Mouse (Mus musculus): ENCODE results near the gene Ctxn1.
"Not testable (repeated sequence)": the region's sequence is repeated elsewhere in the genome, so short reads cannot be mapped to it uniquely, and the experiment has no call there.

Ctxn1 gene

DNA sequence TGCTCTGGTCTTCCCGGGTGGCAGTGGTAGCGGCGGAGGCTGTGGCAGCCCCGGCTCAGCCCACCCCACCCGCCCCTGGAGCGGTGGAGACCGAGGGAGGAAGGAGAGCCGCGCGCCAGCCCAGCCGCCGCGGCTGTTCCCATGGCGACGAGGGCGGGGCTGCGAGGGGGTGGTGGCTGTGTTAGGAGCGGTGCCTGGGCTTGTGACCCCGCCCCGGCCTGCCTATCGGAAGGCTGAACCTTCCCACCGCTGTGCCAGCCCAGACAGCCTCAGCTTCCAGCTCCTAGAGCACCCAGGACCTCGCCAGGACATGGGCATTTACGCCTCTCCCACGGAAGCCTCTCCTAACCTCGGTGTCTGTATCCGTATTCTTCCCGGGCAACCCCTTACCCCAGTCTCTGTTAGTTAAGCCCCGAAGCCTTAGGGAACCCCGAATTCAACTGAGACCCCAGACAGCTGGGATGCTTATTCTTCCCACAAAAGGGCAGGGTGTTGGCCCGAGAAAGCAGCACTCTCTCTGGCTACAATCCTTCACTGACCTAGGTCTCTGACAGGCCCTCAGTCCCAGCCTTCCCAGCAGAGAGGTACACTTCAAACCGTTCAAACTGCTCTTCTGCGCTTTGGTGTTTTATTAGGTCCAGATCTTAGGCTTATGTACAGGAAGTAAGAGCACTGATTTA, at the start of gene Ctxn1:
Gene Ctxn1, minus strand, starts transcription at position 150 of the 680 bp plus-strand sequence.
- DNase-seq (ENCODE audit: low read depth, low spot score): peak; percentile 96

DNA sequence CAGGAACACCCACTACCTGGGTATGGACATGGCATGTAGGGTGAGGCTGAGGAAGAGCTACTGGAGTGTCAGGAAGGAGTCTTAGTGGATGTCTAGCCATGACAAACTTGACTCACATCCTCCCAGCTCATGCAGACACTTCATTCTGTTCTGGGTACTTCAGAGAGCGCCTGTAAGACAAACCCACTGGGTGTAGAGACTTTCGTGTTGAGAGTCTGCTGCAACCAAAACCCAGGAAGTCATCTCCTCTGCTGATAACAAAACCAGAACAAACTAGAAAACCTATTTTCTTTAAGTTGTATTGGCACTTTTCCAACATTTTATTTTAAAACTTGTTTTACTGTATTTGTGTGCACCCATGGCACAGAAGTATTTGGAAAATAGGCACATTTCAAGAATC, 46.8 kb upstream of the Ctxn1 start:
- DNase-seq (ENCODE audit: low read depth, low spot score): no peak

GRCm38 (mm10) chr8:4304124-4304547, 45.1 kb upstream of the Ctxn1 start:
- no peak for DNase-seq (ENCODE audit: low read depth, low spot score)

DNA sequence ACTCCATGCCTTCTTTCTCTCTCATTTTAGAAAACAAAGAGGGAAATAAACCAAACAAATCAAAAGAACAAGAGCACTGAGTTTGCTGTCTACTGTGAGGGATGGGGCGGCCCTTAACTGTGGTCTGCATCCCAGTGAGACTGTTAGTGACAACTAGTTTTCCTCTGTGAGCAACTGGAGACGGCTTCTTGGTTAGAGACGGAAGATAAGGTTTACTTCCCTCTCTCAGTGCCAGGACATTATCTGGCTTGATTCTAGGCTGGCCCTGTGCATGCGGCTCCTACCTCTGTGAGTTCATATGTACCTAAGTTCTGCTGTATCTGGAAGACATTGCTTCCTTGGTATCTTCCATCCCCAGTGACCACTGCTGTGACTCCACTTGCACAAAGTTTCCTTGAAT, 38.7 kb upstream of the Ctxn1 start:
- DNase-seq (ENCODE audit: low read depth, low spot score): no peak

- DNase-seq (ENCODE audit: low read depth, low spot score): no peak
These were observed 33.7 kb upstream of the Ctxn1 start for GRCm38 (mm10) chr8:4292738-4293137.

DNA sequence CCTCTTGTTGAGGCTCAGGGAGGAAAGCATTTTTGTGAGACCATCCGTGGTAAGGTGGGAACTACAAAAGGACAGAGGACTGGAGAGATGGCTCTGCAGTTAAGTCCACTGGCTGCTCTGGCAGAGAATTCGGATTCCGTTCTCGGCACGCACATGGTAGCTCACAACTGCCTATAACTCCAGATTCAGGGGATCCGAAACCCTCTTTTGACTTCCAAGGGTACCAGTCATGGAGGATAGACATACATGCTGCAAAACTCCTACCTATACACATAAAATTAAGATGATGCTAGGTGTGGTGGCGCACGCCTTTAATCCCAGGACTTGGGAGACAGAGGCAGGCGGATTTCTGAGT, 17.0 kb upstream of the Ctxn1 start:
- DNase-seq (ENCODE audit: low read depth, low spot score): no peak

DNA sequence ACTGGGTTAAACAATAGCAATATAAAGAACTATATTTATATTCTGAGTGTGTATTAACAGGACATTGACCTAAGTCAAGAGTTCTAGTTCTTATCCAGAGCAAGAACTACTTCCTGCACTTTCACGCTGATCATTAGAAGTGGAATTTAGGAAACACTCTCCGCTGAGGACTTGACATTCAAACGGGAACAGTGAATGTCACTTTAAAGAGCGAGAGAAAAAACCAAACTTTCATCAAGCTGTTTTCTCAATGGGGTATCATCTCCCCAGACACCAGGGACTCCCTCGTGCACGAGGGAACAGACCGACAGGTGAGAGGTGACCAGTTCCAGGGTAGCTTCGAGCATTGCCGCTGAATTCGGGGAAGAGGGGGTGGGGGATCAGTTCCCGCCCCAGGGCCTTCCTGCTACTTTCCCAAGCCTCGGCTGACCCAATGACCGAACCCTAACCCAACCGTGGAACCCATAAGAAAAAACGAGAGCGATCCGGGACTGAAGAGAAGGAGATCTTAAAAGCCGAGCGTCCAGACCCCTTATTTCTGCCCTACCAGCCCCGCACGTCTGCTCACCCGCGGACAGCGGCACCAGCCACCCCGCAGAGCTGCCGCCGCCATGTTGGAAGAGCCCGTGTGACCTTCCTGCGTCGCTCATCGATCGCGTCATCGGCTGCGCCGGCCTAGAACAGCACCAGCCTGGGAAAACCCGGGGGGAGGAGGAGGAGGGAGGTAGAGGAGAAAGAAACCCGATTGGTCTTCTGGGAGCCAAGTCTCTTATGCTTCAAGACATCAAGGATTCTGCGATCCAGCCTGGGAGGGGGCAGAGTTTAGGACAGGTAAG, 16.4 kb upstream of the Ctxn1 start, which contains the start of gene Timm44:
Gene Timm44, minus strand, starts transcription at position 639 of the 836 bp plus-strand sequence.
- DNase-seq (ENCODE audit: low read depth, low spot score): peak; percentile 98

DNA sequence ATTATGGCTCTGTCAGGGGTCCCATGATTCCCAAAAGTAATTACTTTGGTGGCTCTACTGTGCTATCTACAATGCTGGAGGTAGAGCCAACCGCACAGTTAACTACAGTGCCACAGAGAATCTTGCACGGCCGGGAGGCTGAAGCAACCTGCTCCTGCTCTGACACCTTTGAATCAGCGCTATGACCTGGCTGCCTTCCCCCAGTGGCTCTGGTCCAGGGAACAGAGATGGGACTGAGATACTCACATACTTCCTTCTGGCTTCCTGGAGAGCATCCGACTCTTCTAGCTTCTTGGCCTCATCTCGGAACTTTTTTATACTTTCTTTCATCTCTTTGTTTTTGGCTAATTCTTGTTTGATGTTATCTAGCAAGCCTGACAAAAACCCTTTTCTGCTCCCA, 10.5 kb upstream of the Ctxn1 start:
- no peak for DNase-seq (ENCODE audit: low read depth, low spot score)

DNA sequence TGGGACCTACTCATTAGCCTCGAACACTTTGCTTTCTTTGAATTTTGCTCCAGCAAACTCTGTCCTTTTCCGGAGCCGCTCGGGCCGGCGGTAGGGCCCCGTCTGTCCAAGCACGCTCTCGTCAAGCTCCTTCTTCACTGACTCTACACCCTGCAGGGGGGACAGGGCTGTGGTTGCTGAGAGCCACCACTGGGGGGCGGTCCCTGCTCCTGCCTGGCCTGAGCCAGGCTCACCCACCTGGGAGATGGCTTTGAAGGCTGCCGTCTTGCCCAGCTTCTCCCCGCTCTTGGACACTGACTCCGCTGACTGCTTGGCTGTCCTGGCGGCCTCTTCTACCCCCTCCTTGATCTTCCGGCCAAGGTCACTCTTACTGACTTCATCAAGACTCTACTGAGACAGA, 8.6 kb upstream of the Ctxn1 start:
- no peak for DNase-seq (ENCODE audit: low read depth, low spot score)

DNA sequence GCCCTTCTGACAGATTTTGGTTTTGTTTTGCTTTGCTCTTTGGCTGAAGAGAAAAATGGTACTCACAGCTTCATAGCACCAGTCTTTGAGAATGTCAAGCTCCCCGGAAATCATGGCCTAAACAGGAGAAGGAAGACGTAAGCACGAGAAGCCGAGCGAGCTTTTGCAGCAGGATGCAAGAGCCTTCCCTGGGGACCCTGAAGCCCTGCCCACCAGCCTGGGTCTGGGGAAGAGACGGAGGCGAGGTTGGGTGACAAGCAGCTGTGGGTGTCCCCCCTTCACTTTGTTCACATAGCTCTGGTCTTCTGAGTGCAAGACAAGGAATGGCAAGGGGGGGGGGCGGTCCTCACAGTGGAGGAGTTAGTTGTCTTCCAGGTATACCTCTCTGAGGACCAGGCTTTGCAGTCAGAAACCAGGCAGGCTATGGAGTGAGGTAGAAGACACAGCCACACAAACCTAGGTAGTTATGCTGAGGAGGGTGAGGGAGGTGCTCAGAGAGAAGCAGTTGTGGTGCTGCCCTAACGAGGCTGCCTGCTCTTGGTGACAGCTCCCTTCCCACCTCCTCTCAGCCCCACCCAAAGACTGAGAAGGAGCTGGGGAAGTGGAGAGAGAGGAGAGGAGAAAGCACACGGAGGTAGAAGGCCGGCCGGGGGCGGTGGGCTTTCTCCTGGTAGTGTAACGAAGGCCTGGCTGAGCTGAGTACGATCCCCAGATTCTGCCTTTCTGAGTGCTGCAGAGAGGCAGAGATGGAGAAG, 6.3 kb upstream of the Ctxn1 start:
- DNase-seq (ENCODE audit: low read depth, low spot score): no peak

- no peak for DNase-seq (ENCODE audit: low read depth, low spot score)
These were observed 4.2 kb upstream of the Ctxn1 start for GRCm38 (mm10) chr8:4263105-4263791.

GRCm38 (mm10) chr8:4259805-4260170, 714 bp upstream of the Ctxn1 start:
- no peak for DNase-seq (ENCODE audit: low read depth, low spot score)

GRCm38 (mm10) chr8:4258678-4259077, 396 bp downstream of the Ctxn1 start:
- no peak for DNase-seq (ENCODE audit: low read depth, low spot score)

- peak; percentile 89 for DNase-seq (ENCODE audit: low read depth, low spot score)
These were observed 841 bp downstream of the Ctxn1 start for GRCm38 (mm10) chr8:4258233-4258632.

DNA sequence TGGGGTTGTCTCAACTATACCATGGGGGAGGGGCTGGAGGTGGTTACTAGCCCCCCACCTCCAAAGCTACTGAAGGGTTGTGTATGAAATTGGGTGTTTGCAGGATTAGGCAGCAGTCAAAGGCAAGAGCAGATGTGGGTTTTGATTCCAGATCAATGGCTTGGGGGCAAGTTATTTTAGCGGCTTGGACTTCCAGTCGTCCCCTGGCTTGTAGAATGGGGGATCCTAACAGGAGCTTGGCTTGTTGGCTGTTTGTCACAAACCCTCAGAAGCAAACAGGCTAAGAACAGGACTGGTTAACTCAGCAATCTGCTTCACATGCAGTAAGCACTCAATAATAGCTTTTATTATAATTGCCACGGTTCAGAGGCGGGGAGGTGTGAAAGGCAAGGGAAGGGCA, 1.7 kb downstream of the Ctxn1 start:
- DNase-seq (ENCODE audit: low read depth, low spot score): no peak

DNA sequence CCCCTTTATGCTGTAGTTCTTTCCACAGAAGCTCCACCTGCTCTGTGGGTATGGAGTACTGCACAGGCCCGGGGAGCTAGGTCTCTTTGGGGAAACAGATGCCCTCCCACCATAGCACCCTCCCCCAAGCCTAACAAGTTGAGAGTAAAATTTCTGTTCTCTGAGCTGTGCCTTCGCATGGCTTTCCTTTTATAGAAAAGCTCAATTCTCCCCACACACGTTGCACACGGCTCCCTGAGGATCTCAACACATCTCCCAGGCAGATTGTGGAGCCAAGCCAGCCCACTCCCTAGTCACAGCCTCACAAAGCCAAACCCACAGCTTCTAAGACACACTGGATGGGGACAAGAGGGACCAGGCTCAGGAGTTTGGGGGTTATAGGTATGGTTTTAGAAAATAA, 2.2 kb downstream of the Ctxn1 start:
- no peak for DNase-seq (ENCODE audit: low read depth, low spot score)

DNA sequence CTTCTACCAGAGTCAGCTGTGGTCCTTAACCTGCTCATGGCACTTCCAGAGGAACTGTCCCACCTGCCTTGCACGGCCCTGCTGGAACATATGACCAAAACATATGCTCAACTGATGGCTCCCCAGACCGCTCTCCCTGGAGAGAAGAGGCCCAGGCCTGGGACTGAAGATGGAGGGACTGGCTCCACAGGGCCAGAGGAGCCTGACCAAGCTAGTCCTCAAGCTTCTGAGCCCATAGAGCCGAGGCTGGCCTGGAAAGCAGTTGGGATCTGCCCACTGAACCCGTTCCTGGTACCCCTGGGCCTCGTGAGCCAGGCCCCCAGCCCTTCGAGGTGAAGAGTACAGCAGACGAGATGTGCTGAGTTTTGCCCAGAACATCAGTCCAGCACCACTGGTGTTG, 3.6 kb downstream of the Ctxn1 start:
- not testable (repeated sequence) for DNase-seq (ENCODE audit: low read depth, low spot score)

DNA sequence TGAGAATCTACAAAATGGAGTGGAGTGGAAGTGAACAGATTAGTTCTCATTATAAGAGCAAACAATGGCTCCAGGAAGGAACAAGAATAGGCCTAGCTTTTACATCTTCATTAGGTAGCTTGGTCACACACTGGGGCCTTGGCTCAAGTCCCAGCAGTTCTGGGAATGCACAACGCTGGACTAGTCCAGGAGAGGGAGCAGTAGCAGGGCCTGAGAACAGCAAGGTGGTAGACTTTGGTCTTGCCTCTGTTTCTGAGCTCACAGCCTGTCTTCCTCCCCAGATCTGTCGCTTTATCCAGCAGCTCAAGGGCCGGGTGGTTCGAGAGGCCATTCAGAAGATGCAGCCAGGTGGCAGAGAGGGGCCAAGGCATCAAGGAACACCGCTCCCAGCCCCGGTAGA, 5.1 kb downstream of the Ctxn1 start:
- peak; percentile 95 for DNase-seq (ENCODE audit: low read depth, low spot score)

DNA sequence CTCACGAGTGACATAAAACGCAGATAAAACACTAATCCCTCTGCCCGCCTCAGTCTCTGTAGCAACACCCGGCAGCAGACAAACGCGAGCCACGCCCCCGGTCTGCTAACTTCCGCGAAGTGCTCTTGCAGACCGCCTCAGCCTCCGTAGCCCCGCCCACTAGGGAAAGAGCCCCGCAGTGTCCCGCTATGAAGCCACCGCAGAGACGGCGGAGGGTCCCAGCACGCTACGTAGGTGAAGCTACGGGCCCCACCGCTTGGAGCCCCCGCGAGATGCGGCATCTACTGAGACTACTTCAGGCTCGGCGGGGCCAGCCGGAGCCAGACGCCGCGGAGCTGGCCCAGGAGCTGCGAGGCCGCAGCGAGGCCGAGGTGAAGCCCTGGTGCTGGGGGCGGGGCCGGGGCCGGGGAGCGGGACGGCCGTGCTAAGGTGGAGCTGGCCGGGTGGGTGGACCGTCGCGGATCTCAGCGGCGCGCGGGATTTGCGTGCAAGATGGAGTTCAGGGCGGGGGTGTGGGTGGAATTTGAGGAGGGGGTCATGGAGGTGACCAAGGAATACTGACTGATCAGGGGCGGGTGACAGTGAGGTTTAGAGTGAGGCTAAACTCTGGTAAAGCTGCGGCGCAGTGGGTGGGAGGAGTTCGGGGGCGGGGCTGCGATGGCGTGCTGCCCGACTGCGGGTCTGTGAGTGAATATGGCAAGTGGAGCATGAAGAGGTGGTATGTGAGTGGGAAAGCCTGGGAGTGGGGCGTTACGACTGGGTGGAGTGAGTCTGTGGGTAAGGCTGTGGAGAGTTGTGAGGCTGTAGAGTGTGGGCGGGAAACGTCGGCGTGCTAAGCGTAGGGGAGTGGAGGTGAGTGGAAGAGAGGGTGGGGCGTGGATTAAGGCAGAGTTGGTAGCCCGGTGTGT, 5.9 kb downstream of the Ctxn1 start, which contains the start of gene Snapc2:
Gene Snapc2, plus strand, starts transcription at position 147 of the 908 bp plus-strand sequence.
- peak; percentile 99 for DNase-seq (ENCODE audit: low read depth, low spot score)

DNA sequence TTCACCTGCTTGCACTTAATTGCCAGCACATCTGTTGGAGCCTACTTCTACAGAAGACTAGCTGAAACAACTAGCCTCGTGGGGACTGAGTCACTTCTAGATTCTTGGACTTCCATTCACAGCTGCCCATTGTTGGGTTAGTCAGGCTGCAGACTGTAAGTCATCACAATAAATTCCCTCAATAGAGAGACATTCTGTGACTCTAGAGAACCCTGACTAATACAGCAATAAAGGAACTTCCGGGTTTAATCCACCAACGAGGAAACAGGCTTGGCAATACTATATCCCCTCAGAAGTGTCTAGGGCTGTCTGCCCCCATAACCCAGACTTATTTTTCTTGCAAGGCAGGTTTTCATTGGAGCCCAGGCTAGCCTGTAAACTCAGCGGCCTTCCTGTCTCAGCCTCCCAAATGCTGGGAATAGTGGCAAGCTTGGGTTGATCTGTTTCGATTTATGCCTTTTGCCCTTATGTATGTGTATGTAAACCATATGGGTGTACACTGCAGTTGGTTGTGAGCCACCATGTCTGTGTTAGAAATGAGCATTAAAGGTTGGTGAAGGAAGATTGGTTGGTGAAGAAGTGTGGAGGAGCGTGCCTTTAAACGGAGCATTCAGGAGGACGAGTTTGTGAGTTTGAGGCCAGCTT, 6.8 kb downstream of the Ctxn1 start:
- peak; percentile 87 for DNase-seq (ENCODE audit: low read depth, low spot score)
